Comparison of ENCODE assay signal across 8 mouse cellular contexts in genomic region chr7:31059108-31059507, GRCm38 (mm10). TPM values are rescaled to one million over a fixed set of nuclear protein-coding genes. Genes with fewer than 3 reads are reported as not detected.
DNase-seq lines count a peak whose midpoint lies in the region; ATAC-seq and TF ChIP-seq lines count a peak whose summit lies in the region.

TSS of gene Lgi4 (plus strand) at chr7:31059342.

- TF ChIP-seq POLR2A in thymus, adult 2 months (IDR thresholded peaks at IDR 0.05; ENCODE audit: control insufficient read depth, extremely low read depth, insufficient read depth, low read length, poor library complexity), result no peak
- TF ChIP-seq POLR2A in spleen, adult 2 months (IDR thresholded peaks at IDR 0.05; ENCODE audit: low read depth, low read length), result no peak

- no peak within 1 kb of the TSS for H3K9ac ChIP-seq in midbrain, embryonic 12.5 days (replicated peaks)

- H3K4me2 ChIP-seq in midbrain, embryonic 12.5 days (replicated peaks), result no peak within 1 kb of the TSS

- no peaks in the 10 kb centered on the region for H3K36me3 ChIP-seq in thymus, adult 2 months (ENCODE audit: control insufficient read depth, insufficient read depth, low read length)
- H3K36me3 ChIP-seq in midbrain, embryonic 12.5 days, result no peaks in the 10 kb centered on the region
- H3K36me3 ChIP-seq in spleen, adult 2 months (ENCODE audit: control insufficient read depth, insufficient read depth, low read length), result no peaks in the 10 kb centered on the region

- no peak within 1 kb of the TSS for H3K27ac ChIP-seq in thymus, adult 2 months (ENCODE audit: control insufficient read depth, insufficient read depth, low read length)
- H3K27ac ChIP-seq in midbrain, embryonic 12.5 days (replicated peaks), result no peak within 1 kb of the TSS
- no peak within 1 kb of the TSS for H3K27ac ChIP-seq in spleen, adult 2 months (ENCODE audit: insufficient read depth, low read length)

- intact Hi-C loops in left cerebral cortex, postnatal 36 days (cut with DNase I), result loop anchor here (1.0 to 2.0 kb wide), 2 partner anchors 20 to 37 kb away; no protein-coding TSS in a partner anchor

- no peaks in the 10 kb centered on the region for H3K27me3 ChIP-seq in thymus, adult 2 months (ENCODE audit: control insufficient read depth, insufficient read depth, low read length)
- peaks cover 14% of the 10 kb centered on the region for H3K27me3 ChIP-seq in midbrain, embryonic 12.5 days
- no peaks in the 10 kb centered on the region for H3K27me3 ChIP-seq in spleen, adult 2 months (ENCODE audit: control insufficient read depth, insufficient read depth, low read length)

- H3K9me3 ChIP-seq in midbrain, embryonic 12.5 days, result no peaks in the 10 kb centered on the region

- no peak within 1 kb of the TSS for H3K4me3 ChIP-seq in thymus, adult 2 months (ENCODE audit: control insufficient read depth, insufficient read depth, low read length)
- H3K4me3 ChIP-seq in midbrain, embryonic 12.5 days, result no peak within 1 kb of the TSS
- no peak within 1 kb of the TSS for H3K4me3 ChIP-seq in spleen, adult 2 months (ENCODE audit: extremely low read depth, insufficient read depth, insufficient read length)

- peak; percentile 79 for ATAC-seq in midbrain, embryonic 12.5 days (ENCODE audit: low FRiP score, low read depth)

- peak; percentile 92 for TF ChIP-seq CTCF in thymus, adult 2 months (IDR thresholded peaks at IDR 0.05; ENCODE audit: borderline replicate concordance, control insufficient read depth, extremely low read depth, insufficient read depth, low read length, poor library complexity)
- peak; percentile 98 for TF ChIP-seq CTCF in spleen, adult 2 months (IDR thresholded peaks at IDR 0.05; ENCODE audit: extremely low read depth, insufficient read depth, insufficient read length, insufficient replicate concordance)

- 4% methylated on average over 2 of the region's 2 CpGs for WGBS in thymus, adult 2 months
- 2% methylated on average over 2 of the region's 2 CpGs for WGBS in midbrain, embryonic 12.5 days
- WGBS in spleen, adult 2 months, result 6% methylated on average over 2 of the region's 2 CpGs

- H3K4me1 ChIP-seq in thymus, adult 2 months (replicated peaks; ENCODE audit: control insufficient read depth, insufficient read depth, low read length), result no peaks in the 10 kb centered on the region
- H3K4me1 ChIP-seq in midbrain, embryonic 12.5 days, result peaks cover 12% of the 10 kb centered on the region
- peaks cover 2% of the 10 kb centered on the region; the same call in 1 of the 2 replicates for H3K4me1 ChIP-seq in spleen, adult 2 months (ENCODE audit: control insufficient read depth, insufficient read depth, insufficient read length)

- peak; percentile 75 for DNase-seq in thymus, adult 2 months
- DNase-seq in thymus, adult 18-20 months, result no peak
- peak; percentile 81 for DNase-seq in embryo, embryonic 11 days
- DNase-seq in gastrocnemius, postnatal 25 days, result peak; percentile 91
- peak; percentile 63 for DNase-seq in kidney, adult 11 months
- peak; percentile 81 to 83 for DNase-seq in left cerebral cortex, postnatal 36 days (ENCODE audit: low spot score in 2 of 2)
- DNase-seq in spleen, adult 2 months (ENCODE audit: low read depth in 1 of 2, low spot score in 2 of 2), result peak in 1 of 2 experiments; percentile 70

RNA-seq across cellular contexts. Expression of gene Lgi4, which starts in this region (rescaled TPM):
- polyA plus RNA-seq in thymus, adult 2 months (2012; rRNA removed), result 1.1 and 1.8 TPM in 2 replicates
- total RNA-seq in gastrocnemius, postnatal 25 days (2021), result 1 to 10 TPM; 4.1 to 5.4 TPM
- total RNA-seq in left cerebral cortex, postnatal 36 days (2021), result 10 to 100 TPM; 27.4 to 28.7 TPM
- polyA plus RNA-seq in midbrain, embryonic 12.5 days (2016; fragmentation: Nextera tagmentation; extraction: Ambion mirVana), result 0.54 and 0.55 TPM in 2 replicates
- 0.92 and 1.0 TPM in 2 replicates for polyA plus RNA-seq in spleen, adult 2 months (2012; rRNA removed)

Comparison
In these comparisons a context has a peak if more than half of its experiments do, and no peak if none do; other contexts are left out.
1. RNA of gene Lgi4 (total RNA-seq): 27.4 to 28.7 TPM in left cerebral cortex, postnatal 36 days; 4.1 to 5.4 TPM in gastrocnemius, postnatal 25 days; every median in the first group is over 4 times any median in the second.
2. DNase-seq: peak in thymus, adult 2 months (single experiment), embryo, embryonic 11 days (single experiment), gastrocnemius, postnatal 25 days (single experiment), kidney, adult 11 months (single experiment) and left cerebral cortex, postnatal 36 days (2 of 2); none in thymus, adult 18-20 months (0 of 2).
3. Peak in ATAC-seq in midbrain, embryonic 12.5 days; RNA of the gene not detected or under 1 TPM.